Mouse (Mus musculus) liver, postnatal 0 days (tissue): ENCODE data around the gene Car14.

ENCODE experiments used
- CTCF ChIP-seq: sonication (generic); IDR thresholded peaks from 2 replicates; pipeline ENCODE4 v1.5.1; 2016; ENCODE audit warnings: antibody characterized with exemption, low read depth
- EP300 ChIP-seq: IDR thresholded peaks from 2 replicates; pipeline ENCODE4 v1.6.1; 2016; ENCODE audit warnings: antibody characterized with exemption, low read depth, mild to moderate bottlenecking

GRCm38 (mm10) chr3:95950763-95951551, 46.5 kb upstream of the Car14 start:
- TF ChIP-seq CTCF: no peak
- no peak for TF ChIP-seq EP300
